Mouse (Mus musculus) kidney, embryonic 16.5 days (tissue): Measurements from ENCODE around the gene Sgms1. TPM values are rescaled to one million over a fixed set of nuclear protein-coding genes. Genes with fewer than 3 reads are reported as not detected.

ENCODE experiments used
- ATAC-seq: fragments of 200-750 bp; cut with Nextera tagmentation; 2 replicates; pipeline ENCODE4 v1.8.0; 2017; ENCODE audit warnings: moderate TSS enrichment; ENCODE audit not compliant: low FRiP score, low TSS enrichment
- H3K27ac ChIP-seq: fragments of 300-500 bp; sonication (generic); 2 replicates; pipeline ENCODE4 v1.5.1; 2014; ENCODE audit warnings: low read length
- H3K27me3 ChIP-seq: fragments of 300-500 bp; sonication (generic); 2 replicates; pipeline ENCODE4 v1.6.1; 2014; ENCODE audit warnings: low read length, control low read depth, mixed read lengths; ENCODE audit not compliant: insufficient read depth
- H3K36me3 ChIP-seq: fragments of 300-500 bp; sonication (generic); 2 replicates; pipeline ENCODE4 v1.6.1; 2014; ENCODE audit warnings: low read length, control low read depth, mixed read lengths; ENCODE audit not compliant: insufficient read depth
- H3K4me1 ChIP-seq: fragments of 300-500 bp; sonication (generic); 2 replicates; pipeline ENCODE4 v1.6.1; 2014; ENCODE audit warnings: low read length, control low read depth, mixed read lengths; ENCODE audit not compliant: insufficient read depth
- H3K4me2 ChIP-seq: fragments of 300-500 bp; sonication (generic); replicated peaks from 2 replicates; pipeline ENCODE4 v1.6.1; 2014; ENCODE audit warnings: low read depth, low read length
- H3K4me3 ChIP-seq: fragments of 300-500 bp; sonication (generic); 2 replicates; pipeline ENCODE4 v1.5.1; 2014; ENCODE audit warnings: mild to moderate bottlenecking, low read length
- H3K9ac ChIP-seq: fragments of 300-500 bp; sonication (generic); replicated peaks from 2 replicates; pipeline ENCODE4 v1.6.1; 2014; ENCODE audit warnings: low read length
- H3K9me3 ChIP-seq: fragments of 300-500 bp; sonication (generic); 2 replicates; pipeline ENCODE4 v1.6.1; 2016; ENCODE audit warnings: low read length, control low read depth
- WGBS: fragments of 180-500 bp; shearing (Covaris S2); extraction: QIAGEN DNeasy Blood & Tissue Kit; methylation state at CpG from one replicate; pipeline ENCODE4 v1.1.7; 2014; 5-methylcytosine and 5-hydroxymethylcytosine counted together
- polyA plus RNA-seq: library from polyadenylated mRNA; unstranded; fragments of >200 nt; fragmentation: Nextera tagmentation; extraction: Ambion mirVana; gene quantifications from 2 replicates; pipeline ENCODE4 v1.2.1, GENCODE M21; 2015

The Sgms1 gene
- polyA plus RNA-seq, 1 experiment from 2014 or later, result 65.5 TPM

- no peak overlapping the region for H3K27ac ChIP-seq
- no peak overlapping the region for H3K4me3 ChIP-seq
- H3K4me2 ChIP-seq, result no peak overlapping the region
- no peaks in the 10 kb centered on the region for H3K4me1 ChIP-seq
- no peaks in the 10 kb centered on the region for H3K27me3 ChIP-seq
- no peak for ATAC-seq
- H3K9ac ChIP-seq, result no peak overlapping the region
- no peaks in the 10 kb centered on the region for H3K36me3 ChIP-seq
- no peaks in the 10 kb centered on the region for H3K9me3 ChIP-seq
- WGBS, result 72% methylated on average over 5 of the region's 5 CpGs
Observed at GRCm38 (mm10) chr19:32398491-32398890, 9.0 kb upstream of the Sgms1 start.

DNA sequence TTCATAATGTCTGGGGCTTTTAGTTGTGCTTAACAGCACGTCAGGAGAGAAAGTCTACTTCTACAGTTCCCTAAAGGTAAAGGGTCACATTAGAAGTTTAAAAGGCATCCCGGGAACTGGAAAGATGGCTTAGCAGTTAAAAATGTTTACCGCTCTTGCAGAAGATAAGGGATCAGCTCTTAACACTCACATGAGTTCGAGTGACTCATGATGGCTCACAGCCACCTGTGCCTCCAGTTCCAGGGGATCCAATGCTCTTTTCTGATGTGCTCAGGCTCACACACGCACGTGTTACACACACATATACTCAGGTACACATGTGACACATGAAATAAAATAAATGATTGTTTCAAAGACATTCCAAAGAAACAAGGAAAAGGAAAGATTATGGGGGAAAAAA, 6.8 kb upstream of the Sgms1 start:
- H3K4me1 ChIP-seq, result 0 out of 2 replicates have a peak, but pooled peaks cover 5% of the 10 kb centered on the region
- no peak for ATAC-seq
- H3K4me3 ChIP-seq, result no peak overlapping the region
- H3K27ac ChIP-seq, result no peak overlapping the region
- H3K27me3 ChIP-seq, result no peaks in the 10 kb centered on the region
- WGBS, result 83% methylated on average over 6 of the region's 6 CpGs
- H3K4me2 ChIP-seq, result no peak overlapping the region
- H3K36me3 ChIP-seq, result no peaks in the 10 kb centered on the region
- H3K9me3 ChIP-seq, result no peaks in the 10 kb centered on the region
- no peak overlapping the region for H3K9ac ChIP-seq

DNA sequence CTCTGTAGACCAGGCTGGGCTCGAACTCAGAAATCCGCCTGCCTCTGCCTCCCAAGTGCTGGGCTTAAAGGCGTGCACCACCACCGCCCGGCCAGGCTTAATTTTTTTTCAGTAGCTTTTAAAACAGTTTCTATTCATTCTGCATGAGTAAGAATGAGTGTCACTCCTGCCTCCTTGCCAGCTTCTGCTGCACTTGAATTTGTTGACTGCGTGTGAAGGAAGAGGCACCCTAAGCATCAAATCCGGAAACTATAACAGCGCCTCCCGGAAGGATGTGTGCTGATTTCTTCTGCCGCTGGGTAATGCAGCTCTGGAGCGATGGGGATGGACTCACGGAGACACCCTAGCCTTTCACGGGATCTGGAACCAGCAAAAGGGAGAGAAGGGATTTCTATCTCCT, 5.3 kb upstream of the Sgms1 start:
- WGBS, result 92% methylated on average over 13 of the region's 13 CpGs
- Histone ChIP-seq H3K27ac (no peak overlapping the region), H3K9ac (no peak overlapping the region), H3K9me3 (no peaks in the 10 kb centered on the region), H3K27me3 (no peaks in the 10 kb centered on the region), H3K36me3 (no peaks in the 10 kb centered on the region), H3K4me1 (peaks cover 11% of the 10 kb centered on the region), H3K4me2 (no peak overlapping the region), H3K4me3 (no peak overlapping the region)
- no peak for ATAC-seq

- H3K27ac ChIP-seq, result no peak overlapping the region
- no peak overlapping the region for H3K9ac ChIP-seq
- WGBS, result 78% methylated on average over 8 of the region's 8 CpGs
- H3K4me2 ChIP-seq, result no peak overlapping the region
- H3K9me3 ChIP-seq, result no peaks in the 10 kb centered on the region
- no peaks in the 10 kb centered on the region for H3K27me3 ChIP-seq
- peaks cover 15% of the 10 kb centered on the region for H3K4me1 ChIP-seq
- ATAC-seq, result no peak
- no peak overlapping the region for H3K4me3 ChIP-seq
- H3K36me3 ChIP-seq, result no peaks in the 10 kb centered on the region
Observed at GRCm38 (mm10) chr19:32393758-32394450, 4.4 kb upstream of the Sgms1 start.

GRCm38 (mm10) chr19:32393092-32393745, 3.7 kb upstream of the Sgms1 start:
- WGBS, result 57% methylated on average over 4 of the region's 4 CpGs
- ATAC-seq, result no peak

GRCm38 (mm10) chr19:32391441-32391840, 1.9 kb upstream of the Sgms1 start:
- 96% methylated on average over 3 of the region's 3 CpGs for WGBS
- ATAC-seq, result no peak
- Histone ChIP-seq H3K36me3 (no peaks in the 10 kb centered on the region), H3K4me1 (peaks cover 27% of the 10 kb centered on the region), H3K4me2 (no peak overlapping the region), H3K27ac (no peak overlapping the region), H3K9ac (no peak overlapping the region), H3K4me3 (no peak overlapping the region), H3K9me3 (no peaks in the 10 kb centered on the region), H3K27me3 (no peaks in the 10 kb centered on the region)

More at GRCm38 (mm10) chr19:32393092-32393745, 3.7 kb upstream of the Sgms1 start:
- Histone ChIP-seq H3K9ac (no peak overlapping the region), H3K27me3 (no peaks in the 10 kb centered on the region), H3K9me3 (no peaks in the 10 kb centered on the region), H3K27ac (no peak overlapping the region), H3K36me3 (no peaks in the 10 kb centered on the region), H3K4me3 (no peak overlapping the region), H3K4me2 (no peak overlapping the region), H3K4me1 (peaks cover 15% of the 10 kb centered on the region)

- Histone ChIP-seq H3K27me3 (no peaks in the 10 kb centered on the region), H3K9ac (peak overlapping the region; percentile 92), H3K4me1 (peaks cover 31% of the 10 kb centered on the region), H3K27ac (no peak overlapping the region), H3K9me3 (no peaks in the 10 kb centered on the region), H3K4me2 (peak overlapping the region; percentile 96), H3K36me3 (no peaks in the 10 kb centered on the region), H3K4me3 (peak overlapping the region; percentile 91)
- WGBS, result 71% methylated on average over 7 of the region's 7 CpGs
- ATAC-seq, result no peak
Observed at GRCm38 (mm10) chr19:32390116-32390515, 602 bp upstream of the Sgms1 start.

DNA sequence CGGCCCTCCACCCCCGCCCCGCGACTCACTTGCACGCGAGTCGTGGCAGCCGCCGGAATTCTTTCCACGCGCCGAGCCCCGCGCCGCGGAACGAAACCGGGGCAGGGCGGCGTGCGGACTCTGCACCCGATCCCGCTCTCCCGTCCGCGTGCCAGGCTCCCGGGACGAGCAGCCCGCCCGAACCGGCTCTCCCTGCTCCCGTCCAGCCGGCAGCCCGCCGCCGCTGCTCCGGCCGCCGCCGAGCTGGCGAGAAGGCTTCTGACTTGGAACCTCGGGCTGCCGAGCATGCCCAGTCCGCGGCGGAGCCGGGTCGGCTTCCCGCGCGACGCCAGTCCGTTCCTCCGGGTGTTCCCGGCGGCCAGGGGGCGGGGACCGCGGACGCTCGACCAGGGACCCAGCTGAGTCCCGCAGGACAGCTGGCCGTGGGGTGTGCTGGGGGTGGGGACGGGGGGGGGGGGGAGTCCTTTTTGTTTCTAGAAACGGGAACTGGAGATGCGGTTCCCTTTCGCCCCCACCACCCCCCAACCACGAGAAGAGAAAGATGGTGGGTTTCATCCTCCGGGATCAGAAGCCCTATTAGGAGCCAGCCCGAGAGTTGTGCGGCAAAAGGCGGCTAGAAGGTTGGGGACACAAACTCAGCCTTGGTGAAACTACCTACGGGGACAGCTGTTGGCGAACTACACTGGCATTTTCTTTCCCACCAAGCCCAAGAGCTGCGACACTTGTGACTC, 1.2 kb downstream of the Sgms1 start:
- Histone ChIP-seq H3K4me1 (peaks cover 33% of the 10 kb centered on the region), H3K27ac (peak overlapping the region; percentile 93), H3K9me3 (no peaks in the 10 kb centered on the region), H3K4me2 (peak overlapping the region; percentile 96), H3K27me3 (no peaks in the 10 kb centered on the region), H3K36me3 (no peaks in the 10 kb centered on the region), H3K9ac (peak overlapping the region; percentile 92), H3K4me3 (peak overlapping the region; percentile 91)
- under 1% methylated on average over 28 of the region's 75 CpGs for WGBS
- peak; percentile 94 for ATAC-seq

DNA sequence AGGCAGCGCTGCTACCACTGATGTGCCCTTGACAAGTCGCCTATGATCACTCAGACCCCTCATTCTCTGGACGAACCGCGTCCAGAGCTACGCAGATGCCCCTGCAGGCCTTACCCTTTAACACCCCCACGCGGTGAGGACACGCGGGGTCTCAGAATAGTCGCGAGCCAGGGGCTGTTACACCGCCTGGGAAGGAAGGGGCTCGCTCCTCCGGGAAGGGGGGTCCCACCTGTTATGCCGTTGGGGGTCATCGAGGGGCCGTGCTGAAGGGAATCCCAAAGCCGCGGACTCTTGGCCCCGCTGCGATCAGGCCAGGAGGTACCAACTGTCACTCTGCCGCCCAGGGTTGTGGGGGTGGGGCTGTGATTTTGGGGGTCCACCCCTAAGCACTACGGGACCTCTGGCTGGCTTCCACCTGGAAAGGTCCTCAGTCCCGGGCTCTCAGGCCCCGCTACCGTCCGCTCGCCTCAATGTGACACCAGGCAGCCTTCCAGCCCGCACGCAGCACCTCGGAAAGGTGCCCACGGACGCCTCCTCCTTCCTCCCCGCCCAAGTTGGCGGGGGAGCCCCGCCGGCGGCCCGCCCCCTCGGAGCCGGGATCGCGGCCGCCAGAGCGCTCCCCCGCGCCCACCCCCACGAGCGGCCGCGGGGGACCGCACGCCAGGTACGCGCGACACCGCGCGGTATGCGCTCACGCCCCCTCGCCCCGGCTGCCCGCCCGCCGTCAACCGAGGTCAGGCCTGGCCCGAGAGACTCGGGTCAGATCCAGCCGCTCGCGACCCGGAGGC, 1.9 kb downstream of the Sgms1 start:
- Histone ChIP-seq H3K9me3 (no peaks in the 10 kb centered on the region), H3K27ac (peak overlapping the region; percentile 93), H3K4me2 (peak overlapping the region; percentile 96), H3K4me1 (peaks cover 28% of the 10 kb centered on the region), H3K36me3 (no peaks in the 10 kb centered on the region), H3K4me3 (peak overlapping the region; percentile 91), H3K9ac (peak overlapping the region; percentile 92), H3K27me3 (no peaks in the 10 kb centered on the region)
- under 1% methylated on average over 41 of the region's 74 CpGs for WGBS
- ATAC-seq, result peak; percentile 28; the same call in 1 of the 2 replicates
